Mouse (Mus musculus) heart, postnatal 4 days (tissue): ENCODE data around the gene 4930404N11Rik. TPM values are rescaled to one million over a fixed set of nuclear protein-coding genes. Genes with fewer than 3 reads are reported as not detected.

Experiments
- DNase-seq: peaks from one replicate; pipeline ENCODE4 v3.0.0; 2021
- total RNA-seq, 2 experiments: library from RNA; stranded (reverse); gene quantifications; 2 replicates each; pipeline ENCODE4 v1.2.3; 2021

4930404N11Rik gene
- total RNA-seq, 2 experiments from 2014 or later = 0.63 to 2.0 TPM

- DNase-seq = no peak
Measured at GRCm38 (mm10) chr10:81327959-81328358, 37.7 kb downstream of the 4930404N11Rik start.

- peak; percentile 67 for DNase-seq
Measured at GRCm38 (mm10) chr10:81326858-81327257, 38.8 kb downstream of the 4930404N11Rik start.

GRCm38 (mm10) chr10:81325781-81326180 is 39.8 kb downstream of the 4930404N11Rik start:
- no peak for DNase-seq

GRCm38 (mm10) chr10:81325176-81325575 is 40.4 kb downstream of the 4930404N11Rik start:
- DNase-seq = no peak

GRCm38 (mm10) chr10:81323791-81324530 is 41.7 kb downstream of the 4930404N11Rik start:
- no peak for DNase-seq

GRCm38 (mm10) chr10:81323141-81323775 is 42.4 kb downstream of the 4930404N11Rik start:
- DNase-seq = no peak

GRCm38 (mm10) chr10:81322444-81322843 is 43.2 kb downstream of the 4930404N11Rik start:
- no peak for DNase-seq

GRCm38 (mm10) chr10:81321436-81321835 is 44.2 kb downstream of the 4930404N11Rik start:
- DNase-seq = no peak

GRCm38 (mm10) chr10:81320550-81321347 is 44.9 kb downstream of the 4930404N11Rik start, which contains the start of gene Cactin:
Gene Cactin (plus strand): TSS chr10:81321103.
- DNase-seq = peak; percentile 99

- DNase-seq = peak; percentile 97
Measured at GRCm38 (mm10) chr10:81319741-81320549, 45.7 kb downstream of the 4930404N11Rik start.

- peak; percentile 49 for DNase-seq
Measured at GRCm38 (mm10) chr10:81319330-81319699, 46.3 kb downstream of the 4930404N11Rik start.

- DNase-seq = peak; percentile 54
Measured at GRCm38 (mm10) chr10:81318589-81319329, 46.9 kb downstream of the 4930404N11Rik start.

- peak; percentile 57 for DNase-seq
Measured at GRCm38 (mm10) chr10:81317273-81317672, 48.3 kb downstream of the 4930404N11Rik start.

- peak; percentile 62 for DNase-seq
Measured at GRCm38 (mm10) chr10:81316338-81317060, 49.1 kb downstream of the 4930404N11Rik start.

GRCm38 (mm10) chr10:81315587-81315986 is 50.0 kb downstream of the 4930404N11Rik start:
- no peak for DNase-seq

GRCm38 (mm10) chr10:81314201-81314600 is 51.4 kb downstream of the 4930404N11Rik start:
- DNase-seq = no peak

- no peak for DNase-seq
Measured at GRCm38 (mm10) chr10:81313581-81313980, 52.0 kb downstream of the 4930404N11Rik start.
